Mouse (Mus musculus): ENCODE measurements around the gene Rarg.

DNA sequence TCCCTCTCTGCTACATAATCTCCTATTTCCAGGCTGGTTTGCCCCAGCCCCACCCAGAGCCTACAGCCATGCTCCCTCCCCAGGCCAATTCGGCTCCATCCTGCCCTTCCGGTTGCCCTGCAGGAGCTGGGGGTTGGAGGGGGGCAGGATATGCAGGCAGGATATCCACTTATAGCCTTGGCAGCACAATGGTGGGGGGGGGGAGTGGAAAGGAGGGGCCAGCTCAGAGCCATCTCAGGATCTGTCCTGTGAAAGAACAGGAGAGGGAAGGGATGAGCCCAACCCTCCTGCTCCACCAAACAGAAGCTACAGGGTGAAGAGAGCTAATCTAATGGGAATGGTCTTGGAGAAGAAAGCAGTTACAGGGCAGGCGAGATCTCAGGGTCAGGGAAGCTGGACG, 16.7 kb downstream of the Rarg start:
- no peak for TF ChIP-seq CTCF (IDR thresholded peaks at IDR 0.05; ENCODE audit: borderline replicate concordance, control insufficient read depth, extremely low read depth, insufficient read depth, low read length, poor library complexity)
- TF ChIP-seq POLR2A (IDR thresholded peaks at IDR 0.05; ENCODE audit: control insufficient read depth, extremely low read depth, insufficient read depth, low read length, poor library complexity), result no peak
